Mouse (Mus musculus) midbrain, embryonic 13.5 days (tissue): ENCODE data around the gene F2r. TPM values are rescaled to one million over a fixed set of nuclear protein-coding genes. Genes with fewer than 3 reads are reported as not detected.

Source experiments
- ATAC-seq: fragments of 200-750 bp; cut with Nextera tagmentation; 2 replicates; pipeline ENCODE4 v1.8.0; 2017; ENCODE audit warnings: mild to moderate bottlenecking, moderate TSS enrichment, moderate library complexity
- H3K27ac ChIP-seq: fragments of 300-500 bp; sonication (generic); 2 replicates; pipeline ENCODE4 v1.5.1; 2015; ENCODE audit warnings: inconsistent platforms, mild to moderate bottlenecking, moderate library complexity
- H3K27me3 ChIP-seq: fragments of 300-500 bp; sonication (generic); 2 replicates; pipeline ENCODE4 v1.6.1; 2015; ENCODE audit warnings: mild to moderate bottlenecking, inconsistent platforms
- H3K36me3 ChIP-seq: fragments of 300-500 bp; sonication (generic); 2 replicates; pipeline ENCODE4 v1.6.1; 2015; ENCODE audit warnings: mild to moderate bottlenecking, inconsistent platforms
- H3K4me1 ChIP-seq: fragments of 300-500 bp; sonication (generic); replicated peaks from 2 replicates; pipeline ENCODE4 v1.6.1; 2015; ENCODE audit warnings: inconsistent platforms
- H3K4me2 ChIP-seq: fragments of 300-500 bp; sonication (generic); replicated peaks from 2 replicates; pipeline ENCODE4 v1.6.1; 2015; ENCODE audit warnings: moderate library complexity, mild to moderate bottlenecking, inconsistent platforms
- H3K4me3 ChIP-seq: fragments of 300-500 bp; sonication (generic); replicated peaks from 2 replicates; pipeline ENCODE4 v1.5.1; 2015; ENCODE audit warnings: mild to moderate bottlenecking, inconsistent platforms
- H3K9ac ChIP-seq: fragments of 300-500 bp; sonication (generic); replicated peaks from 2 replicates; pipeline ENCODE4 v1.6.1; 2015; ENCODE audit warnings: mild to moderate bottlenecking, inconsistent platforms
- H3K9me3 ChIP-seq: fragments of 300-500 bp; sonication (generic); 2 replicates; pipeline ENCODE4 v1.6.1; 2016; ENCODE audit warnings: mild to moderate bottlenecking, inconsistent platforms
- WGBS: fragments of 180-500 bp; shearing (Covaris S2); methylation state at CpG from one replicate; pipeline ENCODE4 v1.1.7; 2015; 5-methylcytosine and 5-hydroxymethylcytosine counted together
- polyA plus RNA-seq: library from polyadenylated mRNA; unstranded; fragments of >200 nt; fragmentation: Nextera tagmentation; extraction: Ambion mirVana; gene quantifications from 2 replicates; pipeline ENCODE4 v1.2.1, GENCODE M21; 2015

F2r gene
- polyA plus RNA-seq, 1 experiment from 2014 or later: 86.0 TPM

DNA sequence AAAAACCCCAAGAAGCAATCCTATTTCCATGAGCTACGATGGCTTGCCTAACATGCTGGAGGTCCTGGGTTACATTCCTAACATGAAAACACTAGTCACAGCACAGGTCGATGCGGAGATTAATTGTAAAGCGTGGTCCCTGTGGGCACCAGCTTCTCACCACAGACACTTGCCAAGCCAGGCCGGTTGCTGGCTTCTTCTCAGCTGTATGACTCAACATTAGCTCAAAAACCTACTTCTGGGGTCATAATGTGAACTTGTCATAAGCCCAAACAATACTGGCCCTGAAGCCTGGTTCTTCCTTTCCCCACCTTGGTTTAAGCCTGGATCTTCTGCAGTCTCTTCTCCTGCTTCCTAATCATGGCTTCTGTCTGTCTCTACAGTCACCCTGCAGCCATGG, 33.4 kb downstream of the F2r start:
- no peak for ATAC-seq
- WGBS: 90% methylated on average over 5 of the region's 5 CpGs
- Histone ChIP-seq H3K9me3 (no peaks in the 10 kb centered on the region), H3K27ac (no peak overlapping the region), H3K4me2 (no peak overlapping the region), H3K4me1 (peaks cover 6% of the 10 kb centered on the region), H3K27me3 (no peaks in the 10 kb centered on the region), H3K4me3 (no peak overlapping the region), H3K9ac (no peak overlapping the region), H3K36me3 (no peaks in the 10 kb centered on the region)

DNA sequence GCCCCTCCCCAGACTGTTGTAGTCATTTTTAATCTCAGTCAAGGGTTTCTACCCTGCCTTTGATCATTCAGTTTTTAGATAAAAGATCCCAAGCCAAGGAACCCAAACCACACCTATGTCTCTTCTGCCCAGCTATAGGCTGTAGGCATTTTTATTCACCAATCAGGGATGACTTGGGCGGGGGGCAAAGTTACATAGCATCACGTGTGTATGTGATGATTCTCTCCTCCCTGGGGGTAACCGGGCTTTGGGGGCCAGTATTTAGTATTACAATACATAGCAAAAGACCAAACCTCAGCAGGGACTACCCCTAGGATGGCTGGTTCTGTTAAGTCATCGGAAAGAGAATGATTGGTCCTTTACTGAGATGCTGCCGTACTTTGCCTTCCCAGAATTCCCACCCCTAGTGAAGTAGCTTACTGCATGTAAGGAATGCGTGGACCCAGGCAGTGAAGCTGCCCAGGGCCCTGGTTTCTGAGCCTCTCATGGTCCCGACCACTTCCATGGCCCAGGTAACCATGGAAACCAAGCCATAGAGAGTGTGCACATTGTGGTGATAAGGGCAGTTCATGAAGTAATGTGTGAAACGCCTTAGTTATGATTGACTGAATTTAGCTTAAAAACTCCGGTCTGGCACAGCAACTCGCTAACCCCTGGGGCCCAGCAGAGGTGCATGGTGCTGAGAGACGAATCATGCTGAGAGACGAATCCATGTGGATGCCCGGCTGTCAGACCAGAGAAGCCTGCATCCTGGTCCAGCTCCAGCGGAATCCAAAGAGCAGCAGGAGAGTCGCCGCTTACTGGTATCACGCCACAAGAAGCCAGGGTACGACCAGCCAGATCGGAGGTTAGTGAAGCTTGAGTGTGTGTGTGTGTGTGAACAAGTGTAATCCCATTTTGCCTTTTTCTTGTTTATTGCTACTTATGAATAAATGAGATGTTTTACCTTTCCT, 34.8 kb downstream of the F2r start:
- Histone ChIP-seq H3K9me3 (no peaks in the 10 kb centered on the region), H3K27me3 (no peaks in the 10 kb centered on the region), H3K27ac (no peak overlapping the region), H3K36me3 (no peaks in the 10 kb centered on the region), H3K4me3 (no peak overlapping the region), H3K4me2 (no peak overlapping the region), H3K9ac (no peak overlapping the region), H3K4me1 (peaks cover 6% of the 10 kb centered on the region)
- WGBS: 56% methylated on average over 19 of the region's 19 CpGs
- peak; percentile 83 for ATAC-seq

DNA sequence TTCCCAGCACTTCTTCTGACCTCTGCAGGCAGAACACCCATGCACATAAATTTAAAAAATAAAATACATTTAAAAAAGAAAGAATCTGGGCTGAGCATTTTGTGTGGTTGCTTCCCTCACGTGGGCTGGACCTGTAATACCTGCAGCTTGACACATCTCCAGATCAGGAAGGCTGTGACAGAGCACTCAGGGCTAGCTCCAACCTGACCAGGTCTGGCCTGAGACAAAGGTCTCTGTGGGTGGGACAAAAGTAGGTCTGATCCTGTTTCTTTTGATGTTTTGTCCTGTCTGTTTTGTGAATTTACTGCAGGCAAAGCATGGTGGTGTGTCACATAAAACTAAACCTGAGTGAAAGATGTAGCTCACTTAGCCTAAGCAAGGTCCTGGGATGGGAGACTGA, 36.4 kb downstream of the F2r start:
- WGBS: 34% methylated on average over 1 of the region's 1 CpGs
- Histone ChIP-seq H3K4me1 (peaks cover 6% of the 10 kb centered on the region), H3K4me3 (no peak overlapping the region), H3K9me3 (no peaks in the 10 kb centered on the region), H3K9ac (no peak overlapping the region), H3K27ac (no peak overlapping the region), H3K27me3 (no peaks in the 10 kb centered on the region), H3K36me3 (no peaks in the 10 kb centered on the region), H3K4me2 (no peak overlapping the region)
- no peak for ATAC-seq

DNA sequence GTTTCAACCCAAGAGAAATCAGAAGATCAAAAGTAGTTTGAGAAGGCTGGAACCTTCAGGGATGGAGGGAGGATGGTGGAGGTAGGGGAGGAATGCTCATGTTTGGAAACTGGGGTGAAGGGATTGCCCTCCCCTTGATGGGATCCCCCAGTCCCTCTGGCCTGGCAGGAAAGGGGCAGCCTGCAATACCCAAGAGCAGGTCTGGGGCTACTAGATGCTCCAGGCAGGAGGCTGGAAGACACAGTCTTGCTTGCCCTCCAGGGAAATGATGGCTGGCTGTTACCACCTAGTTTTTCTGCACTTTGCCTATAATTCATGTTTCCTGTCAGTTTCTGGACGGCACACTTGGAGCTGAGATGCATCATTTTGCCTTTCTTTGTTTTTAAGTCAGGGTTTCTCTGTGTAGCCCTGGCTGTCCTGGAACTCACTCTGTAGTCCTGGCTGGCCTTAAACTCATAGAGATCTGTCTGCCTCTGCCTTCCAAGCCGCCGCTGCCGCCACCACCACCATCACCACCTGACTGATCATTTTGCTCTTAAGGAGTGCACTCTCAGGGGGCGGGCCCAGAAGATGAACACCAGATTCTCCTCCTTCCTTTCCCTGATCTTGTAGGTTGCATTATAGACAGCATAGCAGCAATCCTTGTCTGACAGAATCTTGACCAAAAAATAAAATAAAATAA, 40.1 kb downstream of the F2r start:
- 93% methylated on average over 5 of the region's 5 CpGs for WGBS
- H3K9ac ChIP-seq: no peak overlapping the region
- no peaks in the 10 kb centered on the region for H3K4me1 ChIP-seq
- H3K27ac ChIP-seq: no peak overlapping the region
- no peak overlapping the region for H3K4me2 ChIP-seq
- no peaks in the 10 kb centered on the region for H3K27me3 ChIP-seq
- H3K4me3 ChIP-seq: no peak overlapping the region
- H3K9me3 ChIP-seq: no peaks in the 10 kb centered on the region
- ATAC-seq: no peak
- no peaks in the 10 kb centered on the region for H3K36me3 ChIP-seq

DNA sequence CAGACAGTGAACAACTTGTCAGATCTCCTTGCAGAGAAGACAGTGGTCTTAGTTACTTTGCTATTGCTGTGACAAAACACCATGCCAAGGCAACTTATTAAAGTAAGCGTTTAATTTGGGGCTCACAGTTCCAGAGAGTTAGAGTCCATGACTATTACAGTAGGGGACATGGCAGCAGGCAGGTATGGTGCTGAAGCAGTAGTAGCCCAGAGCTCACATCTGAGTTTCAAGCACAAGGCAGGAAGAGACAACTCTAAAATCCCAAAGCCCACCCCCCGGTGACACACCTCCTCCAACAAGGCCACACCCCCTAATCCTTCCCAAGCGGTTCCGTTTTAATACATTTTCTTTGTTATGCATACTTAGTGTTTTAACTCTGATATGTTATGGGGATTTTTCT, 47.4 kb downstream of the F2r start:
- no peak overlapping the region for H3K4me2 ChIP-seq
- H3K36me3 ChIP-seq: no peaks in the 10 kb centered on the region
- H3K4me1 ChIP-seq: no peaks in the 10 kb centered on the region
- H3K27me3 ChIP-seq: no peaks in the 10 kb centered on the region
- no peak overlapping the region for H3K9ac ChIP-seq
- no peak for ATAC-seq
- no peak overlapping the region for H3K4me3 ChIP-seq
- whole genome bisulfite sequencing: 99% methylated on average over 4 of the region's 4 CpGs
- no peaks in the 10 kb centered on the region for H3K9me3 ChIP-seq
- no peak overlapping the region for H3K27ac ChIP-seq

DNA sequence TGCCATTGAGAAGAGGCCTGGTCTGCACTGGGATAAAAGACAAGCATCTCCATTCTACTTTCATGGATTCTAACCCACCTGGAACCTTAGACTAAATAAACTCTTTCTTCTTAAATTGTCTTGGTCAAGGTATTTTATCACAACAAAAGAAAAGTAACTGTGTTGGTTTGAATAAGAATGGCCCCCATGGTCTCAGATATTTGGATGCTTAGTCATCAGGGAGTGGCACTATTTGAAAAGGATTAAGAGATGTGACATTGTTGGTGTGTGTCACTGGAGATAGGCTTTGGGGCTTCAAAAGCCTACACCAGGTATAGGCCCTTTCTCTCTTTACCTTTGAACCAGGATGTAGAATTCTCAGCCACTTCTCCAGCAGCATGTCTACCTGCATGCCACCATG, 49.0 kb downstream of the F2r start:
- Histone ChIP-seq H3K36me3 (no peaks in the 10 kb centered on the region), H3K4me2 (no peak overlapping the region), H3K27ac (no peak overlapping the region), H3K4me3 (no peak overlapping the region), H3K4me1 (no peaks in the 10 kb centered on the region), H3K9ac (no peak overlapping the region), H3K27me3 (no peaks in the 10 kb centered on the region), H3K9me3 (no peaks in the 10 kb centered on the region)
- no peak for ATAC-seq

DNA sequence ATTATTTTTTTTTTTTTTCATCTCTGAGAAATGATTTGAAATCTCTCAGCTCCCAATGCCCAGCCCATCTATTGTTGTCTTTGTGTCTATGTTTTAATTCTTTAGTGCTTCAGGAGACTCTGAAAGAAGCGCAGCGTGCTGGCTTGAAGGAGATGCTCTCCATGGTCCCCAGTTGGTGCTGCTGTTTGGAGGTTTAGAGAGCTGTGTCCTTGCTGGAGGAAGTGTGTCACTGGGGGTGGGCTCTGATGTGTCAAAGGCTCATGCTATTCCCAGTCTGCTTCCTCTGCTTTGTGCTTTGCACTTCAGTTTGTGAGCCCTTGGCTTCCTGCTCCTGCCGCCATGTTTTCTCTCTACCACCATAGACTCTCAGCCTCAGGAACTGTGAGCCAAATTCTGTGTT, 50.0 kb downstream of the F2r start:
- Histone ChIP-seq H3K4me1 (no peaks in the 10 kb centered on the region), H3K36me3 (no peaks in the 10 kb centered on the region), H3K27me3 (no peaks in the 10 kb centered on the region), H3K27ac (no peak overlapping the region), H3K9ac (no peak overlapping the region), H3K4me2 (no peak overlapping the region), H3K4me3 (no peak overlapping the region), H3K9me3 (no peaks in the 10 kb centered on the region)
- ATAC-seq: no peak
- WGBS: 97% methylated on average over 3 of the region's 3 CpGs

DNA sequence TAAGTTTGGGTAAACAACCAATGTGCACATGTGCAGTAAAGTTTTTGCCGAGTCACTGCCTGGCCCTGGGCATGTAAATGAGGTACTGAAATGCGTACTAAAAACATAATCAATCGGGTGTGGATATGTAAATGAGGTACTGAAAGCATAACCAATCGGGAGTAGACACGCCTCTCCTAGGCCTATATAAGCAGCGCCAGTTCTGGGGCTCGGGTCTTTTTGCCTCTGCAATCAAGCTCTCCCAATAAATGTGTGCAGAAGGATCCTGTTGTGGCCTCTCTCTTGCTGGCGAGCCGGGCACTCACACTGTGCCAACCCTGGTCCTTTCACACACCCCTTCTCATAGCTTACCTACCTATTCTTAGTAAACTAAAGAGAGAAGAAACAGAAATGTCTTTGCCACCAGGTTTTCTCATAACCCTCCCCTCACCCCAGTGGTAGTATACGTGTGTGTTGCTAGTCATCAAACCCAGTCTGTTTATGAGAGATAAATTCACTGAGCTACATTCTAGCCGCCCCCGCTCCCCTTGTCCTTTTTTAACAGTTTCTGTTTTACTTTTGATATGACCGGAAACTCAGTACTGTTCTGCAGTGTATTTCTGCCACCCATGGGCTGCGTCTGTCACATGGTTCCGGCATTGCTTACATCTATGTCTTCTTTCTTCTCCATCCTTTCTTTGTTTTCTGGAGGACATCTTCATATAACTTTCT, 51.3 kb downstream of the F2r start:
- no peak overlapping the region for H3K9ac ChIP-seq
- WGBS: 94% methylated on average over 15 of the region's 15 CpGs

DNA sequence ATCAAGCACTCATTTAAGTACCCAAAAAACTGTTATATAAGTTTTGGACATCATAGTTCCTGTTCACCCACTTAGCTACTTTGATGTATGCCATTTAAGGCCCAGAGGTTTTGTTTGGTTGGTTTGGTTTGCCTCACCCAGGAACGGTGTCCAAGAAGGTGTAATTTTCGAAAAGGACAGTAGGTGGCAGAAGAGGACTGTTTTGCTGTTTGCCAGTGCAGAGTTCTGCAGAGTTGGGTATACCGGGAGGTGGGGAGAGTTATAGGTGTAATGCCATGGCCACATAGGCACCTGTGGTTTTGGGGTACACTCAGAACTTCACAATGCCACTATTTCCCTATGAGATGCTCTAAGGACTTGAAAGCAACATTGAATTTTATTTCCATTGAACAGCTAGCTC, 54.6 kb downstream of the F2r start:
- no peaks in the 10 kb centered on the region for H3K4me1 ChIP-seq
- no peak overlapping the region for H3K4me2 ChIP-seq
- peak; percentile 88 for ATAC-seq
- no peak overlapping the region for H3K4me3 ChIP-seq
- no peak overlapping the region for H3K9ac ChIP-seq
- no peaks in the 10 kb centered on the region for H3K36me3 ChIP-seq
- H3K27ac ChIP-seq: no peak overlapping the region
- H3K9me3 ChIP-seq: no peaks in the 10 kb centered on the region
- 0% methylated on average over 3 of the region's 3 CpGs for WGBS
- H3K27me3 ChIP-seq: no peaks in the 10 kb centered on the region

More for the DNA sequence above, 51.3 kb downstream of the F2r start:
- Histone ChIP-seq H3K27me3 (no peaks in the 10 kb centered on the region), H3K4me3 (no peak overlapping the region), H3K36me3 (no peaks in the 10 kb centered on the region), H3K27ac (no peak overlapping the region), H3K9me3 (no peaks in the 10 kb centered on the region), H3K4me2 (no peak overlapping the region), H3K4me1 (no peaks in the 10 kb centered on the region)
- no peak for ATAC-seq

DNA sequence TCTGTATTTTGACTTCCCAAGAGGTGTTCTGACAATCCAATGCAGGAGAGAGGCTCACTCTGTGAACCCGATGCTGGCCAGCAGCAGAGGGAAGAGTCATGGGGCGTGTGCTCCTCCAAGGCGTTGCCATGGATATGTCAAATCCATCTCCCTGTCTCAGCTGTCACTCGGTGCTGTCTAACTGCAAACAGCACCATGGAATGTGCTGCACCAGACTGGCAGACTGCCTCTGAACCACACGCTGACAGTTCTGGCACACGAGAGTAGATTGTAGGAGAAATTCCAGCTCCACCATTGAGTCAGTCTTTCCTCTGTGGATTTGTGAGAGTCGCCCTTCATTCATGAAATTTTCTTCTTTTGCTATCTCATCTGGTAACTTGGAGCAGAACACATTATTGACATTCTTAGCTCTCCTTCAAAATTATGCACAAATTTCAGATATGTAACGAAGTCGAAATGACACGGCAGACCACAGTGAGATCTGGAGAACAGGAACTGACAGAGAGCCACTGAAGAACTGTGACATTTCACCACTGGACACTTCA, 55.1 kb downstream of the F2r start:
- ATAC-seq: no peak
- H3K36me3 ChIP-seq: no peaks in the 10 kb centered on the region
- no peak overlapping the region for H3K4me2 ChIP-seq
- H3K27me3 ChIP-seq: no peaks in the 10 kb centered on the region
- H3K4me3 ChIP-seq: no peak overlapping the region
- no peaks in the 10 kb centered on the region for H3K9me3 ChIP-seq
- H3K27ac ChIP-seq: no peak overlapping the region
- no peak overlapping the region for H3K9ac ChIP-seq
- WGBS: 58% methylated on average over 10 of the region's 10 CpGs
- no peaks in the 10 kb centered on the region for H3K4me1 ChIP-seq

DNA sequence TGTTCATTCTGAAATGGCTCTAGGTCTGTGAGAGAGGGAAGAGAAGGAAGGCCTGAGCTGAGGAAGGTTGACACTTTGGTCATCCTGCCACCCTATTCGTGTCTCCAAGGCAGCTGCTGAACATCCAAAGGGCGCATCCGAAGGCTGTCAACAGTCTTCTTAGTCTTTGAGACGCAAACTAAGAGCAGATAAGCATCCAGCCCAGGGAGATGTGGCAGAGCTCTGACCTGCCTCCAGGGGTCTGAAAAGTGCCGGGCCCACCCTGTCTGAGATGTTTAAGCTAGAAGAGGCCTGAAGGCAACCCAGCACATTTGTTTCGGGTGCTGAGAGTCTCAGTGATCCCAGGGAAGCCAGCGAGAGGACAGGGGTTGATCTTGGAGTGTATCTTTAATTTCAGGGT, 61.0 kb downstream of the F2r start:
- no peak overlapping the region for H3K4me2 ChIP-seq
- no peak overlapping the region for H3K27ac ChIP-seq
- ATAC-seq: no peak
- H3K9me3 ChIP-seq: no peaks in the 10 kb centered on the region
- WGBS: 79% methylated on average over 7 of the region's 7 CpGs
- H3K27me3 ChIP-seq: no peaks in the 10 kb centered on the region
- H3K4me3 ChIP-seq: no peak overlapping the region
- H3K36me3 ChIP-seq: no peaks in the 10 kb centered on the region
- no peak overlapping the region for H3K9ac ChIP-seq
- no peaks in the 10 kb centered on the region for H3K4me1 ChIP-seq
